Mouse (Mus musculus) lung, postnatal 0 days (tissue): ENCODE data around the gene Mri1. TPM values are rescaled to one million over a fixed set of nuclear protein-coding genes. Genes with fewer than 3 reads are reported as not detected.

Source experiments
- ATAC-seq: fragments of 200-750 bp; cut with Nextera tagmentation; 2 replicates; pipeline ENCODE4 v1.8.0; 2017; ENCODE audit warnings: moderate library complexity
- DNase-seq: peaks from one replicate; pipeline ENCODE4 v3.0.0-alpha.2; 2016; ENCODE audit warnings: low spot score
- H3K27ac ChIP-seq: fragments of 300-500 bp; sonication (generic); 2 replicates; pipeline ENCODE4 v1.5.1; 2014; ENCODE audit warnings: antibody characterized with exemption, mild to moderate bottlenecking, low read length, mixed read lengths
- H3K27me3 ChIP-seq: fragments of 300-500 bp; sonication (generic); replicated peaks from 2 replicates; pipeline ENCODE4 v1.6.1; 2014; ENCODE audit warnings: low read length, mixed read lengths; ENCODE audit not compliant: insufficient read depth
- H3K36me3 ChIP-seq: fragments of 300-500 bp; sonication (generic); 2 replicates; pipeline ENCODE4 v1.6.1; 2014; ENCODE audit warnings: low read length, mixed read lengths; ENCODE audit not compliant: insufficient read depth
- H3K4me1 ChIP-seq: fragments of 300-500 bp; sonication (generic); 2 replicates; pipeline ENCODE4 v1.6.1; 2014; ENCODE audit warnings: antibody characterized with exemption, low read depth, low read length, mixed read lengths; ENCODE audit not compliant: insufficient read depth
- H3K4me2 ChIP-seq: fragments of 300-500 bp; sonication (generic); replicated peaks from 2 replicates; pipeline ENCODE4 v1.6.1; 2014; ENCODE audit warnings: low read depth, mild to moderate bottlenecking, low read length, moderate library complexity, mixed read lengths
- H3K4me3 ChIP-seq: fragments of 300-500 bp; sonication (generic); 2 replicates; pipeline ENCODE4 v1.5.1; 2014; ENCODE audit warnings: low read depth, low read length
- H3K9ac ChIP-seq: fragments of 300-500 bp; sonication (generic); replicated peaks from 2 replicates; pipeline ENCODE4 v1.6.1; 2014; ENCODE audit warnings: low read depth, mild to moderate bottlenecking
- H3K9me3 ChIP-seq: fragments of 300-500 bp; sonication (generic); 2 replicates; pipeline ENCODE4 v1.6.1; 2016; ENCODE audit warnings: low read length, mixed read lengths
- CTCF ChIP-seq: IDR thresholded peaks from 2 replicates; pipeline ENCODE4 v1.5.1; 2016; ENCODE audit warnings: antibody characterized with exemption, mild to moderate bottlenecking
- EP300 ChIP-seq: IDR thresholded peaks from 2 replicates; pipeline ENCODE4 v1.6.1; 2016; ENCODE audit warnings: antibody characterized with exemption, mild to moderate bottlenecking, control low read depth
- whole genome bisulfite sequencing: fragments of 180-500 bp; shearing (Covaris S2); extraction: QIAGEN DNeasy Blood & Tissue Kit; methylation state at CpG from one replicate; pipeline ENCODE4 v1.1.7; 2014; 5-methylcytosine and 5-hydroxymethylcytosine counted together
- polyA plus RNA-seq: library from polyadenylated mRNA; unstranded; fragments of >200 nt; fragmentation: Nextera tagmentation; extraction: Ambion mirVana; gene quantifications from 2 replicates; pipeline ENCODE4 v1.2.1, GENCODE M21; 2015

Mri1 gene
- polyA plus RNA-seq, 1 experiment from 2014 or later, result 56.8 TPM

DNA sequence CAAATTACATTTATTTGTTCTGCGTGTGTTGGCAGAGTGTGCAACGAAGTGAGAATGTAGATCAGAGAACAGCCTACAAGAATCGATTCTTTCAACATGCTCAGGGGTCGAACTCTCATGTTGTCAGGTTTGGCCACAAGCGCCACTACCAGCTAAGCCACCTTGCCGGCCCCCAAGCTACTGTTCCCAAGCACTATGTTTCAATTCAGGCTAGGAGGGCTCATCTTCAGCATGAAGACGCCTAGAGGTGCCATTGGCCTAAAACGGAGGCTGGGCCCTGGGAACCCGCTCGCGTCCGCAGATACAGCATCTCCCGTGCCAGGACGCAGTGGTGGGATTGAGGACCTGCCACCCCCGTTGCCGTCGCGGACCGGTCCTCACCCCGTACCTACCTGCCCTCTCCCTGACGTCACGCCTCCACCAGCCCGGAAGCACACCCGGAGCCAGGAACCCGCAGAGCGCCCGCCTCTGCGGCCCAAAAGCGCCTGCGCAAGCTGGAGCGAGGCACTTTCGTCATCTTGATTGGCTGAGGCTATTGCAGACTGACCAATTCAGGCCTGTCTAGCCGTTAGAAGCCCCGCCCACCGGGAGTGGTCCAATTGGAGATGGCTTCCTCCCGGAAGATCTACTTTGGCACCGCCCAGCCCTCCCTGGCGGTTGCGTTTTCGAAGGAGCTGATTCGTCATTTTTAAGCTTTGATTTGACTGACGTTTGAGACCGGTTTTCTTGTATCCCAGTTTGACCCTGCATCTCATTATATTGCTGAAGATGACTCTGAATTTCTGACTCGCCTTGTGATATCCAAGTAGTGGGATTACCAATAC lies 13.0 kb upstream of the Mri1 start, which contains the start of gene Ccdc130:
TSS of gene Ccdc130 (minus strand) at position 431 of the 824 bp plus-strand sequence.
- WGBS, result under 1% methylated on average over 44 of the region's 44 CpGs
- ATAC-seq (peak; percentile 100), DNase-seq (peak; percentile 100)
- Histone ChIP-seq H3K4me3 (peak within 1 kb of the TSS; percentile 82), H3K4me1 (peaks cover 6% of the 10 kb centered on the region; the same call in 1 of the 2 replicates), H3K9ac (peak within 1 kb of the TSS; percentile 72), H3K4me2 (peak within 1 kb of the TSS; percentile 70), H3K9me3 (no peaks in the 10 kb centered on the region), H3K36me3 (peaks cover 13% of the 10 kb centered on the region), H3K27ac (peak within 1 kb of the TSS; percentile 58; the same call in 1 of the 2 replicates), H3K27me3 (no peaks in the 10 kb centered on the region)
- TF ChIP-seq CTCF, result no peak
- TF ChIP-seq EP300, result no peak

DNA sequence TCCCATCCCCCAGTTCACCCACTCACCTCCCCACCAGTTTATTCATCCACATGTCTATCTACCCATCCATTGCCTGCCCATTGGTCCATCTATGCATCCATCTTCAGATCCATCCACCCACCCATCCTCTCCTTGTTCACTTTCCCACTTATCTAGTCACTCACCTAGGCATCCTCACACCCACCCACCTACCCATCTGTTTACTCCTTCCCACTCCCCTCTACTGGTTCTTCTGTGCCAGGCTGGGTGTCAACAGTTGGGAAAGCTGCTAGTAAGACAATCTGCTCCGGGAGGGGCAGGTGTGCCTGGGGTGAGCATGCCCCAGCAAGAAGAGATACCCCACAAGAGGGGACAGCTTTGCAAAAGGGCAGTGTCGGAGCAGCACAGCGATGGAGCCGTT lies 4.0 kb upstream of the Mri1 start:
- Histone ChIP-seq H3K9ac (no peak overlapping the region), H3K4me1 (peaks cover 10% of the 10 kb centered on the region), H3K9me3 (no peaks in the 10 kb centered on the region), H3K36me3 (peaks cover 26% of the 10 kb centered on the region), H3K27ac (no peak overlapping the region), H3K4me3 (no peak overlapping the region), H3K27me3 (no peaks in the 10 kb centered on the region), H3K4me2 (no peak overlapping the region)
- 94% methylated on average over 4 of the region's 4 CpGs for WGBS
- DNase-seq, result no peak
- TF ChIP-seq CTCF, result no peak
- no peak for TF ChIP-seq EP300
- ATAC-seq, result no peak

DNA sequence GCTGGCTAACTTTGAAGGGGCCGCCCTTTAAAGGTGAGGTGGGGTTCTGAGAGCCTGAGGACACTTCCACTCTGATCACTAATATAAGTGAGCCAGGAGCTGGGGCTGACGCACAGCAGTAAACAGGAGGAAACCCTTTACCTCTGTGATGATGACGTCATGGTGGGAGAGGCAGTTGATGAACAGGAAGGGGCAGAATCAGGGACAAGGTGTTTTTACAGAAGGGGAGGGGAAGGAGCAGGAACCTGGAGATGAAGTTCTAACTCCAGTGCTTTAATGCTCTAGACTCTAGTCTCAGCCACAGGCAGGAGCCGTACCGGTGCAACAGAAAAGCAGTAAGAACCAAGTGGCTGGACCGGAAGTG lies 686 bp downstream of the Mri1 start:
- Histone ChIP-seq H3K4me2 (peak overlapping the region; percentile 99), H3K27ac (peak overlapping the region; percentile 91), H3K4me3 (peak overlapping the region; percentile 73), H3K4me1 (peaks cover 11% of the 10 kb centered on the region), H3K9ac (peak overlapping the region; percentile 62), H3K36me3 (peaks cover 12% of the 10 kb centered on the region; the same call in 1 of the 2 replicates), H3K27me3 (no peaks in the 10 kb centered on the region), H3K9me3 (no peaks in the 10 kb centered on the region)
- ATAC-seq (peak; percentile 72), DNase-seq (peak; percentile 90)
- 10% methylated on average over 6 of the region's 6 CpGs for WGBS
- TF ChIP-seq EP300, result no peak
- no peak for TF ChIP-seq CTCF

DNA sequence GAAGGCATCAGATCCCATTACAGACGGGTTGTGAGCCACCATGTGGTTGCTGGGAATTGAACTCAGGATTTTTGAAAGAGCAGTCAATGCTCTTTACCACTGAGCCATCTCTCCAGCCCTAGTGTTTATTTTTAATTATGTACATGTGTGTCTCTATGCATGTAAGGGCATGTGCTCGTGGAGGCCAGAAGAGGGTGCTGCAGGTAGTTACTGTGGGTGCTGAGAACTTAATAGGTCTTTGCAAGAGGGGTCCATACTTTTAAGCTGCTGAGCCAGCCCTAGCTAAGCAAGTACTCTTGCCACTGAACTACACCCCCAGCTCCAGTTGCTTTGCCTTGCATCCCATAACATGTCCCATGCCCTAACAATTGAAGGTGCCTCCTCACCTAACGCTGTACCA lies 1.3 kb downstream of the Mri1 start:
- Histone ChIP-seq H3K9me3 (no peaks in the 10 kb centered on the region), H3K4me3 (peak overlapping the region; percentile 73; the same call in 1 of the 2 replicates), H3K27me3 (no peaks in the 10 kb centered on the region), H3K9ac (0 out of 2 replicates have a peak overlapping the region, but pooled peaks have one; percentile 26), H3K4me1 (peaks cover 11% of the 10 kb centered on the region), H3K27ac (peak overlapping the region; percentile 91), H3K4me2 (peak overlapping the region; percentile 99), H3K36me3 (0 out of 2 replicates have a peak, but pooled peaks cover 8% of the 10 kb centered on the region)
- DNase-seq, result no peak
- TF ChIP-seq CTCF (peak; percentile 40), EP300 (no peak)
- 81% methylated on average over 3 of the region's 3 CpGs for WGBS
- no peak for ATAC-seq

DNA sequence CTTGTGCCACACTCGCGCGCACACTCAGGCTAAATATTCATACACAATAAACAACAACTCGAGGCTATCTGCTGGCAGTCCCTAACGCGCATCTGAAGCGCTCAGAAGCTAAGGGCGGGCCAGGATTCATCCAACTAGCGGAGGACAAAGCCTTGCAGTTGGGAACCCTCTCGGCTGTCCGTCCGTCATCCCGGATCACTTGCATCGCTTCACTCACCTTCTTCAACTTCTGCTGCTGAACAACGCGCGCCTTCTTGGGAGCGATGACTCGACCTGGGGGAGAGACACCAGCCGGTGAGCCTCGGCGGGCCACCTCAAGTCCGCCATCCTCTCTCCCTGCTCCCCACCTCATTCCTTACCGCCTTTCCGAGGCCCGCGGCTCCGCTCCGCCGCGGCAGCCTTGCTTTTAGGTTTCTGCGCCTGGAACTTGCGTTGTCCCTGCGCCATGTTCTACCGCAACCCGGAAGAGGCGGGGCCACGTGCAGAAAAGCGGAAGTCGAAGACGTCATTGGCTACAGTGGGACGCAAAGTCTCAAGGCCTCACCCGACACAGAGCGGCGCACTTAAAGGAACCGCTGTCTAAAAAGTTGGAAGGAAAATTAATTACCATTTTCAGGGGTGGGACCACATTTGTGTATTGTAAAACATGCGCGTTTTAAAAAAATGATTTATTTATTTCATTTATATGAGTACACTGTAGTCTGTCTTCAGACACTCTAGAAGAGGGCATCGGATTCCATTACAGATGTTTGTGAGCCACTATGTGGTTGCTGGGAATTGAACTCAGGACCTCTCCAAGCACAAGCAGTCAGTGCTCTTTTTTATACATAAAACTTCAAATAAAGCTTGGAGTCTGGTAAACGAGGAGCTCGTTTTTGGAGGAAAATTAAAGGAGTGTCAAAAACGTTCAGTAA lies 7.6 kb downstream of the Mri1 start, which contains the start of gene D8Ertd738e:
TSS of gene D8Ertd738e (minus strand) at position 463 of the 914 bp plus-strand sequence.
- ATAC-seq, result peak; percentile 98
- 3% methylated on average over 52 of the region's 52 CpGs for WGBS
- peak within 1 kb of the TSS; percentile 65 for H3K4me2 ChIP-seq
- H3K4me1 ChIP-seq, result no peaks in the 10 kb centered on the region
- TF ChIP-seq EP300 (peak; percentile 60; the same call in 1 of the 2 replicates), CTCF (0 out of 2 replicates have a peak, but pooled peaks have one; percentile 4)
- no peaks in the 10 kb centered on the region for H3K27me3 ChIP-seq
- H3K4me3 ChIP-seq, result peak within 1 kb of the TSS; percentile 89
- H3K9me3 ChIP-seq, result no peaks in the 10 kb centered on the region
- H3K36me3 ChIP-seq, result peaks cover 15% of the 10 kb centered on the region; the same call in 1 of the 2 replicates
- DNase-seq, result peak; percentile 97
- H3K27ac ChIP-seq, result peak within 1 kb of the TSS; percentile 85
- peak within 1 kb of the TSS; percentile 93 for H3K9ac ChIP-seq
